17 mouse cellular contexts compared by ENCODE assay signal in genomic region chr6:88937214-88937549, GRCm38 (mm10). TPM values are rescaled to one million over a fixed set of nuclear protein-coding genes. Genes with fewer than 3 reads are reported as not detected.
DNase-seq lines count a peak whose midpoint lies in the region; ATAC-seq and TF ChIP-seq lines count a peak whose summit lies in the region.
"Had no signal": no experiment of that assay in that cellular context is flagged by ENCODE, and none has a peak within 500 bp of the region (broad histone marks: within the 10 kb centered on the region; RNA-seq: fewer than 3 reads in every experiment).

No protein-coding gene starts in this region.

- no peak overlapping the region for H3K9ac ChIP-seq in midbrain, postnatal 0 days (replicated peaks; ENCODE audit: low read length, poor library complexity, severe bottlenecking)
- H3K9ac ChIP-seq in forebrain, embryonic 13.5 days, result no peak overlapping the region
- no peak overlapping the region for H3K9ac ChIP-seq in midbrain, embryonic 15.5 days
- H3K9ac ChIP-seq: stomach, embryonic 15.5 days had no signal

- H3K4me3 ChIP-seq in midbrain, embryonic 10.5 days, result 0 out of 2 replicates have a peak overlapping the region, but pooled peaks have one; percentile 0
- H3K4me3 ChIP-seq in midbrain, postnatal 0 days (ENCODE audit: low read depth, low read length), result no peak overlapping the region
- no peak overlapping the region for H3K4me3 ChIP-seq in forebrain, embryonic 13.5 days
- no peak overlapping the region for H3K4me3 ChIP-seq in midbrain, embryonic 15.5 days
- H3K4me3 ChIP-seq: layer of hippocampus, adult 2 months; stomach, embryonic 15.5 days had no signal

- H3K9me3 ChIP-seq in midbrain, embryonic 10.5 days (replicated peaks), result no peaks in the 10 kb centered on the region
- H3K9me3 ChIP-seq in midbrain, postnatal 0 days (ENCODE audit: low read length), result no peaks in the 10 kb centered on the region
- no peaks in the 10 kb centered on the region for H3K9me3 ChIP-seq in forebrain, embryonic 13.5 days (replicated peaks)
- no peaks in the 10 kb centered on the region for H3K9me3 ChIP-seq in midbrain, embryonic 15.5 days
- H3K9me3 ChIP-seq: stomach, embryonic 15.5 days had no signal

- H3K4me1 ChIP-seq in midbrain, embryonic 10.5 days, result peaks cover 98% of the 10 kb centered on the region
- H3K4me1 ChIP-seq in midbrain, postnatal 0 days (ENCODE audit: insufficient read depth, low read length), result peaks cover 32% of the 10 kb centered on the region; the same call in 1 of the 2 replicates
- H3K4me1 ChIP-seq in forebrain, embryonic 13.5 days, result peaks cover 72% of the 10 kb centered on the region
- H3K4me1 ChIP-seq in midbrain, embryonic 15.5 days, result peaks cover 78% of the 10 kb centered on the region

- H3K4me2 ChIP-seq in midbrain, postnatal 0 days (ENCODE audit: low read depth, low read length, poor library complexity, severe bottlenecking), result no peak overlapping the region
- H3K4me2 ChIP-seq in forebrain, embryonic 13.5 days, result no peak overlapping the region
- H3K4me2 ChIP-seq in midbrain, embryonic 15.5 days, result no peak overlapping the region
- H3K4me2 ChIP-seq: stomach, embryonic 15.5 days had no signal

- H3K27ac ChIP-seq in midbrain, embryonic 10.5 days (replicated peaks), result peak overlapping the region; percentile 93
- no peak overlapping the region; the same call in 1 of the 2 replicates for H3K27ac ChIP-seq in midbrain, postnatal 0 days (ENCODE audit: low read depth, low read length)
- H3K27ac ChIP-seq in forebrain, embryonic 13.5 days, result peak overlapping the region; percentile 87
- H3K27ac ChIP-seq in midbrain, embryonic 15.5 days, result peak overlapping the region; percentile 77
- H3K27ac ChIP-seq: stomach, embryonic 15.5 days had no signal

- TF ChIP-seq CTCF in midbrain, postnatal 0 days (IDR thresholded peaks at IDR 0.05), result no peak

- H3K27me3 ChIP-seq in midbrain, embryonic 10.5 days (ENCODE audit: low read depth, poor library complexity, severe bottlenecking), result peaks cover 52% of the 10 kb centered on the region
- H3K27me3 ChIP-seq in midbrain, postnatal 0 days (ENCODE audit: insufficient read depth, low read length), result 0 out of 2 replicates have a peak, but pooled peaks cover 3% of the 10 kb centered on the region
- H3K27me3 ChIP-seq in forebrain, embryonic 13.5 days, result peaks cover 23% of the 10 kb centered on the region
- no peaks in the 10 kb centered on the region for H3K27me3 ChIP-seq in midbrain, embryonic 15.5 days (replicated peaks)
- H3K27me3 ChIP-seq: CH12.LX; stomach, embryonic 15.5 days had no signal

- H3K36me3 ChIP-seq in midbrain, embryonic 10.5 days, result no peaks in the 10 kb centered on the region
- no peaks in the 10 kb centered on the region for H3K36me3 ChIP-seq in midbrain, postnatal 0 days (ENCODE audit: insufficient read depth, low read length)
- no peaks in the 10 kb centered on the region for H3K36me3 ChIP-seq in forebrain, embryonic 13.5 days (ENCODE audit: poor library complexity, severe bottlenecking)
- H3K36me3 ChIP-seq in midbrain, embryonic 15.5 days (replicated peaks), result no peaks in the 10 kb centered on the region
- H3K36me3 ChIP-seq: stomach, embryonic 15.5 days had no signal

- peak; percentile 22; the same call in 1 of the 2 replicates for ATAC-seq in frontal cortex, adult (ENCODE audit: low TSS enrichment)
- ATAC-seq in midbrain, postnatal 0 days (ENCODE audit: low FRiP score), result no peak
- ATAC-seq in forebrain, embryonic 13.5 days, result no peak
- no peak for ATAC-seq in midbrain, embryonic 15.5 days (replicated peaks)
- ATAC-seq: lung, postnatal 0 days had no signal

- DNase-seq in frontal cortex, postnatal 25 days (ENCODE audit: low spot score in 2 of 2), result no peak
- DNase-seq in midbrain, embryonic 10.5 days (ENCODE audit: low spot score), result peak; percentile 47
- DNase-seq in midbrain, postnatal 0 days (ENCODE audit: low spot score), result no peak
- DNase-seq in lung, postnatal 14 days, result no peak
- DNase-seq: cerebellum, adult 8-10 months; gastrocnemius, postnatal 25 days; kidney, adult 18-20 months; kidney, postnatal 10 days; left cerebral cortex, postnatal 4 days; liver had no signal

- WGBS in midbrain, embryonic 10.5 days, result 9% methylated on average over 4 of the region's 4 CpGs
- WGBS in midbrain, postnatal 0 days, result 26% methylated on average over 4 of the region's 4 CpGs
- 26% methylated on average over 4 of the region's 4 CpGs for WGBS in forebrain, embryonic 13.5 days
- 19% methylated on average over 4 of the region's 4 CpGs for WGBS in midbrain, embryonic 15.5 days

RNA-seq across cellular contexts. Expression of gene Tpra1, which starts 35.1 kb away (rescaled TPM):
- polyA plus RNA-seq in midbrain, embryonic 10.5 days (2016; fragmentation: Nextera tagmentation; extraction: Ambion mirVana), result 56.0 and 57.6 TPM in 2 replicates
- total RNA-seq in midbrain, postnatal 0 days (2014; rRNA removed), result 65.7 and 69.7 TPM in 2 replicates
- 52.7 and 67.5 TPM in 2 replicates for polyA plus RNA-seq in midbrain, postnatal 0 days (2015; fragmentation: Nextera tagmentation; extraction: Ambion mirVana)
- 45.4 and 53.9 TPM in 2 replicates for polyA plus RNA-seq in forebrain, embryonic 13.5 days (2015; fragmentation: Nextera tagmentation; extraction: Ambion mirVana)
- 102 and 103 TPM in 2 replicates for polyA plus RNA-seq in midbrain, embryonic 15.5 days (2015; fragmentation: Nextera tagmentation; extraction: Ambion mirVana)

RNA-seq across cellular contexts. Expression of gene Mcm2, which starts 38.6 kb away (rescaled TPM):
- 290 and 301 TPM in 2 replicates for polyA plus RNA-seq in midbrain, embryonic 10.5 days (2016; fragmentation: Nextera tagmentation; extraction: Ambion mirVana)
- 11.4 and 16.2 TPM in 2 replicates for total RNA-seq in midbrain, postnatal 0 days (2014; rRNA removed)
- 7.6 and 7.7 TPM in 2 replicates for polyA plus RNA-seq in midbrain, postnatal 0 days (2015; fragmentation: Nextera tagmentation; extraction: Ambion mirVana)
- 133 and 157 TPM in 2 replicates for polyA plus RNA-seq in forebrain, embryonic 13.5 days (2015; fragmentation: Nextera tagmentation; extraction: Ambion mirVana)
- polyA plus RNA-seq in midbrain, embryonic 15.5 days (2015; fragmentation: Nextera tagmentation; extraction: Ambion mirVana), result 24.7 and 28.8 TPM in 2 replicates
